Mouse (Mus musculus) thymus, postnatal 14 days (tissue): ENCODE results near the gene Gm48552.

Source experiments
- DNase-seq: peaks from one replicate; pipeline ENCODE4 v3.0.0; 2021

Gene Gm48552

DNA sequence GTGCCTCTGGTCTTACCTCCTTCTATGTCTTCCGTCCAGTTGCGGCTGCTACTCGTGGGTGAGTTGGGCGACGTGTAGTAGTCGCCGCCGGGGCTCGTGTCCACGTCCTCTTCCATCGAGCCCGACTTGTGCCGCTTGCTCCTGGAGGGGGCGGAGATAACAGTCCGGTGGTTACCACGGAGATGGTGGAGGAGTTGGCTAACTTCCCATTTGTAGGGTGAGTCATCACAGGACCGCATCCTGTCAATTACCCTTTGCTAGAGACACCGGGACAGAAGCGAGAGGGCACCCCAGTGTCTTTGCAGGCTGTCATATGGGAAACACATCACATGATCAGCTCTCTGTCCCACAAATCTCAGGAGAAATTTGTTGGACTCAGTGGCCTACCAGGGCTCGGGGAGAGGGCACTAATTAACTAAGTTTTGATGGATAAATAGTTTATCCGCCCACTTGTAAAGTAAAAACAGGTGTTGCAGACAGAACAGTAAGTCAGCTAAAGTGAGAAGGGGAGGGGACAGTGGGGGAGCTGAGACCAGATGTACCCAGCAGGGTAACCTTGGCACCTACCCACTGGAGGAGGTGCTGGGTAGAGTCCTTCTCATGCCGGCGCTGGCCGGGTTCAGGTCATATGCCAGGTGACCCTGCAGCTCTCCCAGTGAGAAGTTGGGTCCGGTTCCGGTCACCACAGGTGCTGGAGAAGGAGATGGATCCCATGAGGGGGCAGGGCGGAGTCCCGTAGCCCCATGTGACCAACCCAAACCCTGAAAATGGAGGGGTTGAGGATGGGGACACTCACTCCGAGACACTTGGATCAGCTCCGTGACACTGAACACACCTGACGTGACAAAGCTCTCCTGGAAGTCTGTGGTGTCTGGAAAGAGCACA is 19.0 kb downstream of the Gm48552 start:
- DNase-seq = peak; percentile 48

DNA sequence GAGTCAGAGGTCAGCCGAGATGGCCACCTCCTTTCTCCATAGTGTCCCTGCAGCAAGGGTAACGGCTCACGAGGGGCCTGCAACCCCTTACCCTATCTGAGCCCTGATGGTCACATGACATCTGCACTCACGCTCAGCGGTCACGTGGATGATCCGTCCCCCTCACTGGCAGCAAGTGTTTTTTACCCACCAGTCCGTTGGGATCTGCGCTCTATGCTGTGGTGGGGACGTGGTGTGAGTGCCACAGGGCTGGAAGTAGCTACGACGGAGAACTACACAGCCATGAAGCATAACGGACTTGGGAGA is 19.6 kb downstream of the Gm48552 start:
- no peak for DNase-seq

DNA sequence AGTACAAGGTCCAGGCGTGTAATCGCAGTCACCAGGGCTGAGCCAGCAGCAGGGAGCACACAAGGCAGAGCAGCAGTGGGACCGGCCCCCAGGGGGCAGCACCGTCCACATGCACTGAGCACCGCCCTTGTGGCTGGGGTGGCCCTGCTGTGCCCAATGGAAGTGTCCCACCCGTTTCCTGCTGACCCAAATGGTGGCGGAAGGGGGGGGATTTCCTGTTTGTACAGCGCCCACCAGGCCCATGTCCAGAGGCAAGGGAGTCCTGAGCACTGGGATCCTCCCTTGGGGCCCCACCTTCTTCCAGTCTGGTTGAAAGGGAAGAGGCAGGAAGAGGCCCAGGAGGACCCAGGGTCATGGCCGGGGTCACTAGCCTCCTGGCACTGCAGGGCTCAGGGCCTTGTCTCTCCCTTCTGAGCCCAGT is 20.1 kb downstream of the Gm48552 start:
- DNase-seq = peak; percentile 79

DNA sequence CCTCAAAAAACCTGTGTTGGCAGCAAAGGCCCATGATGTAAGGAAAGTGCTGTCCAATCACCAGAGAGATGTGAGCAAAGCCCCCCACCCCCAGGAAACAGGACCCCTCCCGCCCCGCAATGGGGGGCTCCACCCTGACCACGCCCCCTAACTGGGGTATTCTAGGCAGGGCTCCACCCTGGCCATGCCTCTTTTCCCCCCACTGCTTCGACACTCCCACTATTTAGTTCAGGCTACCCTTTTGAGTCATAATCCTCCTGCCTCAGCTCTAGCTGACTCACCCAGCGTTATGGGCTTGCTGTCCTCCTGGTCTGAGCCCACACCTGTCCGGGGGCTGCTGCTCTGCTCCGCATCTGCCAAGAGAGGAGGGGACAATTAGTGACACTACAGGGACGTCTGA is 20.5 kb downstream of the Gm48552 start:
- no peak for DNase-seq

DNA sequence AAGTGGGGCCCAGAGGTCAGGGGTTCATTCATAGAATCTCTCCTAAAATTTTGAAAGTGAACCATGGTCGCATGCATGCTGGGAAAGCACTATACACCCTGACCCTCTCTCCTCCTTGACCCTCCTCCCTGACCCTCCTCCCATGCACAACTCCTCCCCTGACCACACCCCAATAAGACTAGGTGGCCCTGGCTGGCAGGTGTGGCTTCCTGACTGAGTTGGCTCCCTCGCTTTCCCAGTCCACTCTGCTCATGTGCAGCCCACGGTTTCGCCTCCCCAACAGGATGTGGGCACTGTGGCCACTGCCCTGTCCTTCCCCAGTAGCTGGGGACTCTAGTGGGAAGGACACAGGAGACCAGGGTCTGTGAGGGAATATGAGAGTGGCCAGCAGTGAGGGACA is 21.5 kb downstream of the Gm48552 start:
- no peak for DNase-seq

DNA sequence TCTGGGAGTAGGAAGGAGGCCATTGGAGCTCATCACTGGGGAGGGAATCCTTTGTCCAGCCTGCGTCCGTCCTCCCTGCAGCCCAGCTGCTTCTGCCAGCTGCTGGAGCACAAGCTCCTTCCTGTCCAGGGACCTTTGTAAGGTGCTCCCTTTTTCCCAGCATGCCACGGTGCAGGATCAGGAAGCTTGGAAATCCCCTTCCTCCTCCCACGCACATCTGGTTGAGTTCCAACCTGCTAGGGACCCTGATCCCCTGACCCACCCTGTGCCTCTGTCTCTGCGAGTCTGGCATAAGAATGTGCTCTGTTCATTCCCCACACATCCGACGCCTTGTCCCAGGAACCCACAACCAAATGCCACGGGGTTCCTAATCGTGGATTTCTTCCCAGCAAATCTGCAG is 22.2 kb downstream of the Gm48552 start:
- DNase-seq = no peak

DNA sequence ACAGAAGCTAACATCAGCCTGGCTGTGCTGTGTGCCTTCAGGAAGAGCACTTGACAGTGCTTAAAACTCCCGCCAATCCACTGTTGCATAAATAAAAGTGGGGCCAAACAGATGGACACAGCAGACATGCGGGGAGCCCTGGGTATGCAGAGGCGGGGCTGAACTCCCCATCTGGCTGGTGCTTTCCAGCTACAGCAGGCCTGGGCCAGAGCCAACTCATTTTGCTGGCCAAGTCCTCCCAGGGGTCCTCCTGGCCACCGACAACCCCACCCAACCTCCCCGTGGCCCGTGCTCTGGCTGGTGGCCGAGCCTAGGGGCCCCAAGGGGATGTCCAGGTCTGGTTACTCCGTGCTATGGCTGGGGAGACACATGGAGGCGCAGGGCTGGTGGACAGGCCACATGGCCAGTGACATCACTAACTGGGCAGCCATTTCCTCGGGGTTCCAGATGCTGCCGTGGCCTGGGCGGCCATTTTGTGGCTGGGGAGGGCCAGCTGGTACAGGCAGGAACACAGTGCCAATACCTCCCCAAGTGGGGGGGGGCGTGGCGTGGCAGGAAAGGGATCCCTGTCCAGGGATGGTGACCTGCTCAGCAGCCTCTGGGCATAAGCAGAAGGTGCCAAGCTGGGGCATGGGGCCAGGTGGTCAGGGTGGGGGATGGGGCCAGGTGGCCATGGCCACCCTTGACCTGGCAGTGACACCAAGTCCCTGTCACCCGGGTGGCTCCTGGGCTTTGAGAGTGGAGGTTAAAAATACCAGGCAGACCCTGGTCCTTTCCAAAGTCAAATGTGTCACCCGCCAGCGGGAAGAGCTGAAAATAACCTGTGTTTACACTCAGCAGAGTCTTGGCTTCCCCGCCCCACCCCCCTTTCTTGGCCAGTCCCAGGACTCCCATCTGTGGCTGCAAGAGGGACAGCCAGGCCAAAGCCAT is 22.9 kb downstream of the Gm48552 start:
- DNase-seq = no peak

DNA sequence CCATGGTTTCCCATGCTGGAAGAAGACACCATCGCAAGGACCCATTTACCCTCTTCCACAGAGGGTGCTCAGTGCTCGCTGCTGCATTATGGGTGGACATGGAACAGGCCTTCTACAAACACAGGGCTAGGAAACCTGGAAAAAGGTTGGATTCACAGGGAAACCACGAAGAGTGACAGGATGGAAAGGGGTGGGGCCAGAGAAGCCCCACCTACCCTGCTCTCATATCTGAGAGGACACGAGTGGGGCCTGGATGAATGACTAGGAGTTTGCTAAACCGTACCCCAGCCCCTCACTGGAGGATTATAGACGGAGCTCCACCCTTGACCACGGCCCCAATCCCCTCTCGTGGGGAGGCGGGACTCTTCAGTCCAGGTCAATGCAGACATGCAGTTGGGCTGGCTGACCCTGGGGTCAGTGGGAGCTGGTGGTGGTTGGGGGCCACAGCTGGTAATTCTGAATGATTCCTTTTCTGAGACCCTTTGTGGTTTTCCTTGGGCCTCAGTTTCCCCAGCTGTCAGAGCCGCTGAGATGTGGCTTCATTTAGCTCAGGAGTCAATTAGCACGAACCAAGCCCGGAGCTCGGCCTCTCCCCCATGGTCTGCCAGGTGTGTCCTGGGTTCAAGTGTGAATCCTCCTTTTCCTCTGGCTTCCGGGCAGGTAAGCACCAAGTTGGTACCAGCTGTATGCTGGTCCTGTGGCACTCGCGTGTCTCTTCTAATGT is 23.9 kb downstream of the Gm48552 start:
- no peak for DNase-seq

DNA sequence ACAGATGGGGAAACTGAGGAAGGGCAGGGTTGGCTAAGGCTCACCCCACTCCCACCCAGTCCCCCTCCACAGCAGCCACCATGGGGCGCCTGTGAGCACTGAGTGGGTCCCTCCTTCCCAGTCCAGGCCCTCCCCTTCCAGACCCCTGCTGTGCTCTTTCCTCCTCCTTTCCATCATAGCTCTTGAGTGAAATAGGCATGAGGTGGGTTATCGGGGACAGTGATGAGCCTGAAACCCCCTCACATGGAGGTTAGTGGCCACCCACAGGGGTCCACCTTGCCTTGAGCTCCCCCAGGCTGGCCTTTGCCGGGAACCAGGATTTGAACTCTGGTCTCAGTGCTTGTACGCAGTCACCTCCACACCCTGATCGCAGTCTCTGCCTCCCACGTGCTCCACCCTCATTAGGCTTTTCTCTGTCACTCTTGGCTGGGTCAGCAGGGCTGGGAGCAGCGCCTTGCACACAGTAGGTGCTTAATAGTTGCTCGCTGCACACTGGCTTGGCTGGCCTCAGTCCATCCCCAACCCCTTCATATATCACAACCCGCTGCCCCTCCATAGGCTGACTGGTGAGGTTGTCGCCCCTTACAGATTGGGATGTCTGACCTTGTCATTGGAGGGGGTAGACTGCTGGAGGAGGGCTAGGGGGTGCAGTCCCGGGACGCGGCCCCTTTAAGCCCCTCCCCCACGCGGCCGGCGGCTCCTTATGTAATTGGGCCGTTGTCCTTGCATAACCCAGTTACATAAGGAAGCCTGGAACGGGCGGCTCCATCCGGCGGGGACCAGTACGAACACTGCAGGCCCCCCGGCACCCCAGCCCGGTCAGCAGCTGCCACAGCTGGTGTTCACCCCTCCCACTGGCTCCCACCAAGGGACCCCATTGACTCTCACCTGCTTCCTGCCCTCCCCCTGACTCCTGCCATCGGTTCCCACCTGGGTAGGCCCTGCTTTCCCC is 24.8 kb downstream of the Gm48552 start:
- no peak for DNase-seq

DNA sequence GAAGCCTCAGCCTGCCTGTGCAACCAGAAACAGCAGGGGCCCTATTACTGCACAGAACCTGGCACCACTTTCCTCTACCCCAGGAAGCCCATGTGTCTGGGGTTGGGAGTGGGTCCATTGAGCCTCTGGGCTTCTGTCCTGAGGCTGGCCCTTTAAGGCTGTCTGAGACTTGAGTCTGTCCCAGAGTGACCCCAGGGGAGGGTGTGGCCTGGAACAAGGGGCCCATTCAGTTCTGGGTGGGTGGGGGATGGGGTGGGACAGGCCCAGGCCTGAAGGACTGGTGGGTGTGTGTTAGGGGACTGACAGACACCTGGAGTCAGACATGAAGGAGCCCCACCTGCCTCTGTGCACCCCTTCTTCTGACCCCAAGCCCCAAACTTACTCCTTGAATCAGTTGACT is 25.9 kb downstream of the Gm48552 start:
- no peak for DNase-seq

DNA sequence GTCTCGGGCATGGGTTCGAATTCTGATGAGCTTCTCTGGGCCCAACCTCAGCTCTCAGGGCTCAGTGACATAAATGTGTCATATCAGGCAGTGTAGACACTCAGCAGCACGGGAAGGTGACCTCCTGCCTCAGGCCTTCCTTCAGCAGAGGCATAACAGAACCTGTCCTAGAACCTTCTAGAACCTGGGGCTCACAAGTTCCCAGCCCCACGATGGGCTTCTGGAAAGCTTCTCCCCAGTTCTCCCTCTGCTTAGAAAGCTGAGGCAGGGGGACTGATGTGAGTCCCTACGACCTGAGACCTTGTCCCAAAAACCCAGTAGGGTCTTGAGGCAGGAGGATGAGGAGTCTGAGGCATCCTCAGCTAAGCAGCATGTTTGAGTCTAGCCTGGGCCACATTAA is 26.3 kb downstream of the Gm48552 start:
- DNase-seq = no peak

DNA sequence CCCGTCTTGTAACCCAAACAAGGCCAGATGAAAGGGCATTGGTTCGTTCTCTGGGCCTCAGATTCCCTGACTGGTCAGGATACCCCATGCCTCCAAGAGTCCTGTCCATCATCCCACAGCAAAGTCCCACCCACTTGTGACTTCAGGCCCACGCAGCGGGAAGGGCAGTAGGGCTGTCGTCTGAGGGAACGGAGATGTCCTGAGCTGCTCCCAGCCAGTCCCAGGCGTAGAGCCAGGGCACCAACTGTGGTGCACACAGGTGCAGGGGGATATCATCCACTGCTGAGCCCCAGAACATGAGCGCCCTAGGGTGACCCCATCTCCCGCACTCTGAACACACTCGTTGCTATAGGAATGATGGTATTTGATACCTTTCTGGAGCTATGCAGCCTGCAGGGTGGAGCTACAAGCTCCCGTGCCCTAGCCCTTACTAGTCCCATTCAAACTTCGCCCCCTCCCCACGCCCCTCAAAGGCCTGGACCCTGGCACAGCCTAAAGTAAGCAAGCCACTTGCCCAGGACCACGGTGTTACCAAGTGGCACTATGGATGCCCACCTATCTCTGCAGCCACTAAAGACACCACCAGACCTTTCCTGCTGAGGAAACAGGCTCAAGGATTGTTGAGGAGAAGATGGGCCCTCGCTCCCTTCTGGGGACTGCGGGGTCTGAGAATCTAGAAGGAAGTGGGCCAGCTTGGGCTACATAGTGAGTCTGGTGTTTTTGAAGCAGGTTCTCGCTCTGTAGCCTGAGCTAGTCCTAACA is 26.9 kb downstream of the Gm48552 start:
- no peak for DNase-seq

DNA sequence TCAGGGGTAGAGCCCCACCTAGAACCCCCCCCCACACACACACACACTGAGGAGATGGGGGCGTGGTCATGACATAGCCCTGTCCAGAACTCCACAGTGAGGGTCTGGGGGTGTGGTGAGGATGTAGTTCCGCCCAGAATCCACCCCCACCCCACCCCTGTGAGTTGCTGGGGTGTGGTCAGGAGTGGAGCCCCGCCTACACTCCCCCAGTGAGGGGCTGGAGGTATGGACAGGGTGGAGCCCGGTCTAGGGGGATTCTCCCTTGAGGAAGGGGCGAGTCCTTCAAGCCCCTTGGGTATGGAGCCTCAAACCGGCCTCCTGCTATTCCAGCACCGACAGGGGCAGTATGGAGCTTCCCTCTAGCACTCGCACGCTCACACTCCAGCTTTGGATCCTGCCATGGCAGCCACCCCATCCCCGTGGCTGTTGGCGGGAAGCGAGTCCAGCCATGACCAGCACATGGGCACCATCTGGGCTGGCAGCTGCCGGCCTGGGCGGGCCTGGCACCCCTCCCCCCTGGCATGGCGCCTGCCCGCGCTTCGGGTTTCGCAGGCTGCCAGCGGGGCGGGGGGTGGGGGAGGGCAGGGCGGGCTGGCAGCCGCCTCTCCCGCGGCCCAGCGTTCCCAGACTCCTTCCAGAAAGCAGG is 27.9 kb downstream of the Gm48552 start:
- DNase-seq = peak; percentile 42

DNA sequence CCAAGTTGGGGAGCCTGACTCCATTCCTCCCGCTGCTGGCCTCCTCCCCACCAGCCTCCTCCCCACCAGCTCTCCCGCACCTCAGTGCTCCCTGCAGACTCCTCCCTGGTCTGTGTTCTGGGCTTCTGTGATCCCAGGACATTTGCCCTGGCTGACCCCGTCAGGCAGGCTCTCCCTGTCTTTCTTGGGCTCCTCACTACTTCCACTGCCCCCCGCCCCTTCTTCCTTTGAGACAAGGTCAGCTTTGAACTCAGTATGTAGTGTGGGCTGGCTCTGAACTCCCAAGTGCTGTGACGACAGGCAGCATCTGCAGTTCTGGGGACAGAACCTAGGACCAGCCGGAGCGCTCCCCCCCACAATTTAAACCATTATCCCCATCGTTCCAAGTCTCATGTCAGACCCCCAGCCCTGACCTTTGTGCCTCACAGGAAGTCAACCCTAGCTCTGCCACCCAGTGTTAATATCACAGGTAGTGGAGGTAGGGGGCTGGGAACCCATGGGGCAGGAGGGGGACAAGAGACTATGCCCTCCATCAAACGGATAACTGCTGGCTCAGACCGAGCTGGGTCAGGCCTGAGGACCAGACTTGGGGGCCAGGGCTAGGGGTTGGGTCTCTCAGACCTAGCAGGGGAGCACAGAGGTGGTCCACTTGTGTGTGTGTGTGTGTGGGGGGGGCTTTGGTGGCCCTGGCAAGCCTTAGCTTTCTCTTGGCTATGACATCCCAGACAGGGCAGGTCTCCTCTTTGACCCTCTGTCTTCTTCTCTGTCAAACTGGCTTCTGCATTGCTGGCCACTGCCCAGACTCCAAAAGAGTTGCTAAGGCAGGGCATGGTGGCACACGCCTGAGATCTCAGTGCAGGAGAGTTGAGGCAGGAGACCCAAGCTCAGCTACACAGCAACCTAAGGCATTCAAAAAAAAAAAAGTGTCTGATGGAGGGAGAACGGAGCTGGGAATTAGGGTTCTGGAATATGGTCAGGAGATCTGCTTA is 28.7 kb downstream of the Gm48552 start:
- no peak for DNase-seq

DNA sequence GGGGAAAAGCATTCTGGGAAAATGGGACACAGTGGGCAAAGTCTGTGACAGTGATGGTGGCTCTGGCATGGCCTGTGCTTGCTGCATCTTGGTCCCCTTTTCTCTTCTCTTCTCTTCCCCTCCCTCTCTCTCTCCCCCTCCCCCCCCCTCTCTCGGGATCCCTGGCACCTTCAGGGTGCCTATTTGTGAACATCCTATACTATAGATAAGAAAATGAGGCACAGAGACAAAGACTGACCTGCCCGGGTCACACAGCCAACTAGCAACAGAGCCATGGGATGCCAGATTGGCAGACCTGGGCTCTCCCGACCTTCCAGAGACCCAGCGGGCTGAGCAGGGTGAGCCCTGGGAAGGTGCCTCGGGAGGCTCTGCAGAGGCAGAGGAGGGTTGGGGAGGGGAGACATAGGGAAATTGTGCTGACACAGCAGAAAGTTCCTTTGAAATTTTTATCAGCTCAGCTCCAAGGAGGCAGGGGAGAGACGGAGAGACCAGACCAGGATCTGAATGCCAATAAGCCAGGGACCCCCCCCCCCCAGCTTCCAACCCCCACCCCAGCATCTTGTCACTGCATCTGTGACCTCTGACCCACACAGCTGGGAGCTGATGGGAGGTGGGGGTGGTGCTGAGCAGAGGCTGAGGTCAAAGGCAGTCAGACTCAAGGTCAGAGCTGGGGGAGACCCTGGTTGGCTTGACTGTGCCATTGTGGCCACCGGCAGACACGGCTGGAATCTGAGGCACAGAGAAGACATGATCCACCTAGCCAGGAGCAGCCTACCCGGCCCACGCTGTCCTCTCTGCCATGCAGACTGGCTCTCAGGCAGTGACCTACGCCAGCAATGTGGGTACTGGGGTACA is 29.6 kb downstream of the Gm48552 start:
- DNase-seq = no peak

DNA sequence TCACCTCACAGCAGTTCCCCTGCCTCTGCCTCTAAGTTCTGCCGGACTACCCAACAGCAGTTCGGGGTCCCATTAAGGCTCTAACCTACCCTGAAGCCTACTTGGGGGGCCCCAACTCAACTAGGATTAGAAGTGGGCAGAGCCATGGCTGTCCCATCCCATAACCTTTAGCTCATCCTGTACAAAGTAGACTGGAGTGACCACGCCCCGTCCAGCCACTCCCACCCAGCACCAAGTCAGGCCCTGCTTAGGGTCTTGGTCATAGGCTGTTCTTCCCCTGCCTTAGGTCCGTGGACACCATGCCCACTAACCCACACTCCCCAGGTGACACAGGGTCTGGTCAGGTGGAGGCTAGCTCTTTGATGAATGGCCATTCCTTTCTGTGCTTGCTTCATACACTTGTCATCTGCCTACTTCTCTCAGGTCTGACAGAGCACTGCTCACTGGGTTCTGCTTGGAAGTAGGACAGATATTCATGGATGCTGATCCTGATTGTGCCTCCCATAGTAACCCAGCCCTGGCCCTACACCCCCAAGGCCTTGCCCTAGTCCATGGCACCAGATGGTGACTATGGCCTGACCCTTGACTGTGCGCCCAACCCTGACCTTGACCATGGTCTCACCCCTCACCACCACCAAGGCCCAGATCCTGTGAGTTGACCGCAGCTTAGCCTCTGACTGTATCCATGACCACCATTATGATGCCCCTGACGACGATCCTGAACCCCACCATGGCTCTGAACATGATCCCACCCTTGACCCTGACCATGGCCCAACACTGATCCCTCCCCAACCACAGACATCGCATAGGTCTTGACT is 30.5 kb downstream of the Gm48552 start:
- no peak for DNase-seq

DNA sequence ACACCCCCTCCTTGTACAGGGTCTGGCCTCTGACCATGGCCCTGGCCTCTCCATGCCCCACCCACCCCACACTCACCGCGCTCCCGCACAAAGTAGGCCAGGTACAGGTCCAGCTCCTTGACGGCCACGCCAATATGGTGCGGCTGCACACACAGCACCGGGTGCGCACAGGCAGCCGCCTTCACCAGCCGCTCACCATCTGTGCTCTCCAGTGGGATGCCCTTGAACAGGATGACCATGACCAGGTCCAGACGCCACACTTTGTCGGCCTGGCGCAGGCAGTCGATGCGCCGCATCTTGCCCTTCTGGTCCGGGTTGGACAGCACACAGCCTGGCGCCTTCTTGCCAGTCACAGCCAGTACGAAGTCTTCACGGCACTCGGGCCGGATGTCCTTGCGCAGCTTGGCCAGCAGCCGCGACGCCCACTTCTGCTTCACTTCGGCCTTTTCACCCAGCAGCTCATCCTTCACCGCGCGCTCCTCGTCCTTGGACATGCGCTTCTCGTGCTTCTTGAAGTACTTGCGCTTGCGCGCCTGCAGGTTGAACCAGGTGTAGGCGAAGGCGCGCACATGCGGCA is 31.5 kb downstream of the Gm48552 start:
- DNase-seq = no peak
